ENCODE assay signal across 8 mouse cellular contexts in genomic region chr11:62551226-62552119, GRCm38 (mm10). TPM values are rescaled to one million over a fixed set of nuclear protein-coding genes. Genes with fewer than 3 reads are reported as not detected.
DNase-seq lines count a peak whose midpoint lies in the region; ATAC-seq lines count a peak whose summit lies in the region.

No protein-coding gene starts in this region.

- DNase-seq in 3T3-L1 (ENCODE audit: low read depth, low spot score), result peak; percentile 84
- peak; percentile 90 to 92 for DNase-seq in adrenal gland, postnatal 36 days
- peak; percentile 91 for DNase-seq in heart, adult 8-10 months (ENCODE audit: low spot score)
- peak; percentile 94 for DNase-seq in naive thymus-derived CD4-positive, alpha-beta T cell, adult 2 months (ENCODE audit: low read depth)
- DNase-seq in splenic B cell, adult 2 months (ENCODE audit: low read depth, low spot score), result peak; percentile 94

- H3K36me3 ChIP-seq in embryonic facial prominence, embryonic 13.5 days, result peaks cover 24% of the 10 kb centered on the region
- H3K36me3 ChIP-seq in kidney, embryonic 15.5 days, result peaks cover 26% of the 10 kb centered on the region
- peaks cover 35% of the 10 kb centered on the region for H3K36me3 ChIP-seq in liver, embryonic 12.5 days
- peaks cover 10% of the 10 kb centered on the region for H3K36me3 ChIP-seq in splenic B cell, adult 2 months (ENCODE audit: control insufficient read depth, insufficient read depth, low read length, poor library complexity, severe bottlenecking)

- peak overlapping the region; percentile 84 for H3K4me2 ChIP-seq in embryonic facial prominence, embryonic 13.5 days
- peak overlapping the region; percentile 89 for H3K4me2 ChIP-seq in kidney, embryonic 15.5 days
- peak overlapping the region; percentile 99 for H3K4me2 ChIP-seq in liver, embryonic 12.5 days

- whole genome bisulfite sequencing in embryonic facial prominence, embryonic 13.5 days, result under 1% methylated on average over 58 of the region's 58 CpGs
- under 1% methylated on average over 58 of the region's 58 CpGs for WGBS in kidney, embryonic 15.5 days
- under 1% methylated on average over 58 of the region's 58 CpGs for WGBS in liver, embryonic 12.5 days (ENCODE audit: insufficient replicate concordance)

- H3K9ac ChIP-seq in embryonic facial prominence, embryonic 13.5 days, result peak overlapping the region; percentile 84
- peak overlapping the region; percentile 79 for H3K9ac ChIP-seq in kidney, embryonic 15.5 days
- peak overlapping the region; percentile 84 for H3K9ac ChIP-seq in liver, embryonic 12.5 days

- H3K4me1 ChIP-seq in embryonic facial prominence, embryonic 13.5 days, result peaks cover 28% of the 10 kb centered on the region
- H3K4me1 ChIP-seq in kidney, embryonic 15.5 days, result peaks cover 35% of the 10 kb centered on the region
- peaks cover 48% of the 10 kb centered on the region for H3K4me1 ChIP-seq in liver, embryonic 12.5 days

- no peaks in the 10 kb centered on the region for H3K9me3 ChIP-seq in embryonic facial prominence, embryonic 13.5 days
- H3K9me3 ChIP-seq in kidney, embryonic 15.5 days (replicated peaks), result no peaks in the 10 kb centered on the region
- no peaks in the 10 kb centered on the region for H3K9me3 ChIP-seq in liver, embryonic 12.5 days (replicated peaks)

- no peaks in the 10 kb centered on the region for H3K27me3 ChIP-seq in embryonic facial prominence, embryonic 13.5 days
- H3K27me3 ChIP-seq in kidney, embryonic 15.5 days, result no peaks in the 10 kb centered on the region
- no peaks in the 10 kb centered on the region for H3K27me3 ChIP-seq in liver, embryonic 12.5 days (replicated peaks)
- no peaks in the 10 kb centered on the region for H3K27me3 ChIP-seq in splenic B cell, adult 2 months (ENCODE audit: control insufficient read depth, insufficient read depth, low read length, poor library complexity, severe bottlenecking)

- peak overlapping the region; percentile 65 for H3K4me3 ChIP-seq in embryonic facial prominence, embryonic 13.5 days
- peak overlapping the region; percentile 72 for H3K4me3 ChIP-seq in kidney, embryonic 15.5 days (replicated peaks)
- peak overlapping the region; percentile 82 for H3K4me3 ChIP-seq in liver, embryonic 12.5 days

- peak overlapping the region; percentile 99 for H3K27ac ChIP-seq in embryonic facial prominence, embryonic 13.5 days
- H3K27ac ChIP-seq in kidney, embryonic 15.5 days, result peak overlapping the region; percentile 97
- H3K27ac ChIP-seq in liver, embryonic 12.5 days, result peak overlapping the region; percentile 98

- ATAC-seq in embryonic facial prominence, embryonic 13.5 days (ENCODE audit: insufficient number of reproducible peaks, insufficient read depth, low FRiP score, low TSS enrichment, low read depth), result peak; percentile 83
- peak; percentile 80 for ATAC-seq in kidney, embryonic 15.5 days (replicated peaks; ENCODE audit: low FRiP score)
- peak; percentile 80 for ATAC-seq in liver, embryonic 12.5 days

RNA-seq across cellular contexts. Expression of gene Ubb, which starts 0.5 kb away (rescaled TPM):
- total RNA-seq in adrenal gland, postnatal 36 days (2021), result 1,000 to 10,000 TPM; 1,237 to 1,515 TPM
- polyA plus RNA-seq in embryonic facial prominence, embryonic 13.5 days (2015; fragmentation: Nextera tagmentation; extraction: Ambion mirVana), result 3,261 and 3,547 TPM in 2 replicates
- total RNA-seq in heart, adult 8-10 months (2022), result 100 to 1,000 TPM; 692 to 761 (median 719) TPM
- polyA plus RNA-seq in kidney, embryonic 15.5 days (2015; fragmentation: Nextera tagmentation; extraction: Ambion mirVana), result 3,192 and 3,248 TPM in 2 replicates
- polyA plus RNA-seq in liver, embryonic 12.5 days (2016; fragmentation: Nextera tagmentation; extraction: Ambion mirVana), result 1,472 and 1,525 TPM in 2 replicates

RNA-seq across cellular contexts. Expression of gene Cenpv, which starts 12.4 kb away (rescaled TPM):
- total RNA-seq in adrenal gland, postnatal 36 days (2021), result 10 to 100 TPM; 30.2 to 37.2 TPM
- polyA plus RNA-seq in embryonic facial prominence, embryonic 13.5 days (2015; fragmentation: Nextera tagmentation; extraction: Ambion mirVana), result 35.9 and 41.1 TPM in 2 replicates
- 10 to 100 TPM; 21.2 to 27.5 (median 24.5) TPM for total RNA-seq in heart, adult 8-10 months (2022)
- polyA plus RNA-seq in kidney, embryonic 15.5 days (2015; fragmentation: Nextera tagmentation; extraction: Ambion mirVana), result 19.4 and 20.0 TPM in 2 replicates
- 30.6 and 32.3 TPM in 2 replicates for polyA plus RNA-seq in liver, embryonic 12.5 days (2016; fragmentation: Nextera tagmentation; extraction: Ambion mirVana)

RNA-seq across cellular contexts. Expression of gene Trpv2, which starts 22.8 kb away (rescaled TPM):
- total RNA-seq in adrenal gland, postnatal 36 days (2021), result 1 to 10 TPM; 2.0 to 3.7 TPM
- 3.0 and 3.5 TPM in 2 replicates for polyA plus RNA-seq in embryonic facial prominence, embryonic 13.5 days (2015; fragmentation: Nextera tagmentation; extraction: Ambion mirVana)
- 1 to 10 TPM; 1.6 to 4.1 (median 1.8) TPM for total RNA-seq in heart, adult 8-10 months (2022)
- 3.5 and 6.4 TPM in 2 replicates for polyA plus RNA-seq in kidney, embryonic 15.5 days (2015; fragmentation: Nextera tagmentation; extraction: Ambion mirVana)
- polyA plus RNA-seq in liver, embryonic 12.5 days (2016; fragmentation: Nextera tagmentation; extraction: Ambion mirVana), result 8.0 and 9.0 TPM in 2 replicates

Comparison
In these comparisons a context has a peak if more than half of its experiments do, and no peak if none do; other contexts are left out.
1. Peak in every context shown above with its lines: DNase-seq, ATAC-seq, H3K4me3 ChIP-seq and H3K27ac ChIP-seq.